Mouse (Mus musculus): ENCODE results near the gene Wdr31.

The Wdr31 gene

DNA sequence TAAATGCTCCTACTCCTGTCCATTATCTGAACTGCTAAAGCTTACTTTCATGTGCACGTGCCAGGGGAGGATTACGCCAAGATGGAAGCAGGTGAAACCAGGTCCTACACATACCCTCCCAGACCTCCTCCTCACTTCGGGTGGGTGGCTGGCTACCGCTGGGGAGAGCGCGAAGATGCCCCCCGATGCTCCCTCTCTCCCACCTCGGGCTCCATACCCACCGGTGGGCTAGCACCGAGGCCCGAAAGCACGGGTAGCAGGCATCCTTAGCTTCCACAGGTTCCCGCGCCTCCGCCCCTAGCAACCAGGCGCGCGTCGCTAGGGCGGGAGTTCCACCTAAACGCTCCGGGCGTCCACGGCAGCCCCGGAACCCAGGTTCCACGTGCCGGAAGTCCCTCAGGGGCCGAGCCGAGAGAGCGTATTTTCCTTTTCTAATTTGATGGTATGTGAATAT, at the start of gene Wdr31:
Gene Wdr31, minus strand, starts transcription at position 299 of the 454 bp plus-strand sequence.
- DNase-seq (ENCODE audit: low spot score in 2 of 2), result peak; percentile 69 to 79

DNA sequence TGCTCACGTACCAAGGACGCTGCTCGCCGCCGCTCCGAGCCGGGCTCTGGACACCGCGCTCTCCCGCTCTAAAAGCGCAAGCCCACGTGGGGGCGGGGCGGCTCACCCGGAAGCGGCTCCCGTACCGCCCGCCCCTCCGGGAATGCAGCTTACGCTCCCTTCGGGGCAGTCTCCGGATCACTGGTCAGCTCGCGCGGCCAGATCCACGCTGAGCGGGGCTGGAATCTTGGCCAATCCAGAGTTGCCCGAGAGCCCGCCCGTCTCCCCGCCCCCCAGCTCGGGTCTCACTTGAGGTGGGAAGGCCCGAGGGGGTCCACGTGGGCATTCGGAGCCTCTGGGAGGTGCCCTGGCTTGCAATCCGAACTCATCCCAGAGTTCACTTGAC, 49.1 kb upstream of the Wdr31 start, which contains the start of gene Alad:
Gene Alad, minus strand, starts transcription at position 70 of the 385 bp plus-strand sequence.
- DNase-seq (ENCODE audit: low spot score in 2 of 2), result peak; percentile 68 to 70

DNA sequence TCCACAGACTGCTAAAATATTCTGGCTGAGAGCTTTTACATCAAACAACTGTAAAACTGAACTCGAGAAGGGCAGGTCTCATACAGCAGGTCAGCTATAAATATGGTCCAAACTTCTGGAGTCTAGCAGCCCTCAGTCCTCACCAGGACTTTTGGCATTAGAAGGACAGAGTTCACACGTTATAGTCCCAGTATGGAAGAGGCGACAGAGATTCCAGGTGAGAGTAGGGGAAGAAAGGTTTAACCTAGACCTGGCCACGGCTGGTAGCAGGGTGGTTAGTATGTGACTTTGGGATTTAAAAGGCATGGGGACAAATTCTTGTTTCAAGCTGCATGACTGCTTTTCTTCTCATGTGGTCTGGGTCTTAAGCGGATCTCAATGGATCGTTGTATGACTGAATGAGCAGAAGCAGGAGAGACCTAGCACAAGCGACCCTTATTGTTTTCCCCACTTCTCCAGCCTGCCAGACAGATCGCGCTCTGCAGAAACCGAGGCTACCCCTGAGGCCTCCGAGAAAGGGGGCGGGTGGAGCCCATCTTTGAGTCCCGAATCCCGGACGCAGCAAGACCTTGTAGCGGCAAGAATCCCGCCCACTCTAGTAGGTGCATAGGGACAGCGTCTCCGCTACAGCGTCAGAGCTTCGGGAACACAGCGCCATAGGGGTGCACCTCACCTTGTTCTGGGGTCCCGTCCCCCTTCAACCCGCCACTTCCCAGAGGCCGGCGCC, 48.6 kb upstream of the Wdr31 start:
- no peak for DNase-seq (ENCODE audit: low spot score in 2 of 2)

DNA sequence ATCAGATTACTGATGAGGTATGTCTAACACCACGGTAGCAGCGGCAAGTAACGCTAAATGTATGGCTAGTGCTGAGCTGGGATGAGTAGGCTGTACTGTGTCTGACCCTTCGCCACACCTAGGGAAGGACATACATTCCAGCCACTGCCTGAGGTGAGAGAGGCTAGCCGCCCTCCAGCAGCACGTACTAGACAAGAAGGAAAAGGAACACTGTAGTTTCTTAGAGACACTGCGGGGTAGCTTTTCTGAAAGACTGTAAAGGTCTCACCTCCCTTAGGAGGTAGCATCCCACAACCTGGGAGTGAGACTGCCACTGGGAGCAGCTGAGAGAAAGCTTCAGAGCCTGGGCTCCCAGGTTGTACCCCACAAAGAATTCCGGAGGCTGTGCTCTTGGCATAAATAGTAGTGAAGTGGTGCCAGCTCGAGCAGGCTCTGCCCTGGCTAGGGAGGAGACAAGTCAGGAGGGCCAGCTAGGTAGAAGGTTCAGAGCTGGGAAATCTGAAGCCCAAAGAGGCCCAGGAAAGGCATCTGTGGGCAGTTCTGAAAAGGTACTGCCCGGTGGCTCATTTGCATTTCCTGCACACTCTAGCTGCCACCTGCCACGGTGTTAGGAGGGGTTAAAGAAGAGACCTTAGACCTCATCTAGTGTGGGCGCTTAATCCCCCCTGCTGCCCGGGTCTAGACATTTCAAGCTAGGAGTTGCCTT, 47.9 kb upstream of the Wdr31 start:
- no peak for DNase-seq (ENCODE audit: low spot score in 2 of 2)

DNA sequence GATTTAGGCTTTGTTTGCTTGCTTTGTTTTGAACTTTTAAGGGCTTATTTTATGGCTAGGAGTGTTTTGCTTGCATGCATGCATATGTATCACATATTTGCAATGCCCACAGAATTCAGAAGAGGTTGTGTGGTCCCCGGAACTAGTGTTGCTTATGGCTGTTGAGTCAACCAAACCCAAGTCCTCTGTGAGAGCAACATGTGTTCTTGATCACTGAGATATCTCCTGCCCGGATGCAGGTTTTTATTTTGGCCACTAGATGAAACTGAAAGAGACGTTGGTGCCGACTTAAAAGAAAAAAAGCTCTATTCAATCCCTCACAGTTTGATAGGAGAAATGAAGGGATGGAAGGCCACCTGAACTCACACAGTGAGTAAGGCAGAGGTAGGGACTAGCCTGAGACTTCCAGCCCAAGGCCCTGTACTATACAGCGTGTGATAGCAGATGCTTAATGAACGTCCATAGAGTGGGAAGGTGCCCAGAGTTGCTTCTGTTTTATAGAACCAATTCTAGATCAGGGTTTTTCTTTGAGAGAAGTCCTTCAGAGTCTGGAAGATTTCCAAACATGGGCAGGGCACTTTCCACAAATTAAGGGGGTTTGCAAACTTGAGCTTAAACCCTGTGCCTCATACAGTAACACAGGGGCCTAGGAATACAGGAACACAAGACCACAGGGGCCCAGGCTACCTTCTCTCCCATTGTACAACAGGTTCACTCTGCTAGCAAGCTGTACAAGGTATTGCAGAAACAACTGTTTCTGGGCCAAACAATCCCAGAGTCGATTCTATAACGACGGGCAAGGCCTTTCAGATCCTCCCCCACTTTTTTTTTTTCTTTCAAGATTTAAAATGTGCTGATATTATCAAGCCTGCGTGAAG, 47.1 kb upstream of the Wdr31 start:
- no peak for DNase-seq (ENCODE audit: low spot score in 2 of 2)

DNA sequence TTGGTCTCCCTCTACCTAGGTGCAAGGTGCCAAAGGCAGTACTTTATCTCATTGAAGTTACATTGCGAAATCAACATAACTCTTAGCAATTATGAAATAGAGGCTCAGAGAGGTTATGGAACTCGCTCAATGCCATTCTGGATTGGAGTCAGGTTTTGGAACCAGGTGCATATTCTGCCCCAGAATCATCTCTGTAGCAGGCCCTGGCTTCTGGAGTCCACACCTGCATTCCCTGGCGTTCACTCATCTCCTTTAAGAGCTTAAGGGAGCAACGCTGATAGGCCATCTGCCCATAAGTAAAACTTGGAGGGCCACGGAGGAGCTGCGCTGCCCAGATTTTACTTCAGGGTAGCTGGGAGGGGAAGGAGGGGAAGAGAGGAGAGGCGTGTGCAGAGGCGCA, 46.4 kb upstream of the Wdr31 start:
- DNase-seq (ENCODE audit: low spot score in 2 of 2), result no peak

DNA sequence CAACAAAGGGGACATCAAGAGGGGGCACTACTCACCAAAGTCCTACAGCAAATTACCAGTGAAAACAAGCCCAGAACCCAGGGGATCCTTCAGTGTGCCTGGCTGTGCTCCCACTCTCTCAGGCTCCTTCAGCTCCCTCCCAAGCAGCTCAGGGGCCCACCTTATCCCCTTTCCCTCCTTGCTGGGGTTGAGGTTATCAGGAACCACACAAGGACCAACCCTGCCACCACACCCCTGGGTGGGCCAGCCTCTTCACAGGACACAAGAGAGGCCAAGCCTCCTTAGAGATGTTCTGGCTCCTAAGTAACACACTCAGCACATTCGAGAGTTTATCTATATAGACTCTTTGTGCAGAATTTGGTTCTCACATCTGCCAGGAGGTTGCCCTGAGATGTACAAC, 45.9 kb upstream of the Wdr31 start:
- DNase-seq (ENCODE audit: low spot score in 2 of 2), result peak; percentile 58 to 59

DNA sequence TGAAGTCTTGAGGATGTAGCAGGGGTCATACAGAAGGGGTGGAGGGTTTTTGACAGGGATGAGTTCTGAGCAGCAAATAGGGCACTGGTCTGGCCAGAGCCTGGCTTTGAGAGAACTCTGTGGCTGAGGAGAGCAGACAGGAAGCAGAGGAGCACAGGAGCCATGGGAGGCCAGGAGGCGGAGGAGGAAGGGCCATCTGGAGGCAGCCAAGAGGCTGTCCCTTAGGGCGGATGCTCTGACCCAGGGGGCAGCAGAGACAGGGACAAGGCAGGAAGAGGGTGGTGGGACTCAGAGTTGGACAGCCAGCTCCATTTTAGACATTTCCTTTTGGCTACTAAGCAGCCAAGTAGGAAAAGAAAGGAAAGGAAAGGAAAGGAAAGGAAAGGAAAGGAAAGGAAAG, 45.4 kb upstream of the Wdr31 start:
- DNase-seq (ENCODE audit: low spot score in 2 of 2), result no peak

DNA sequence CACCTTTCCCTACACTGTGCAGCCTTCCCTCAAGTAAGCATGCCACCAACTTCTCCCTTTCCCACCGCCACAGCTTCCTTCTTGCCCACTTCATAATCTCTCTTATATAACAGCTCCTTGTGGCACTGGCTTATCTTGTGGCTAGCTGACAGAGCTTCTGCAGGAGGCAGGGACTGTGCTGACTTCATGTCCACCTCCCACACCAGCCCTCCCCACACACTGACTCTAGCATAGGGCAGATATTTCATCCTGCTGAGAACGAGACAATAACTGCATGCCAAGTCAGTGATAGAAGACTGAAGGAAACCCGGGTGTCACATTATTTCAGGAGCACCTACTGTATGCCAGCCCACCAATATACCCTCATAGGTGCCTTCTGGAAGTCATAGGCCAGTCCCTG, 44.8 kb upstream of the Wdr31 start:
- no peak for DNase-seq (ENCODE audit: low spot score in 2 of 2)

DNA sequence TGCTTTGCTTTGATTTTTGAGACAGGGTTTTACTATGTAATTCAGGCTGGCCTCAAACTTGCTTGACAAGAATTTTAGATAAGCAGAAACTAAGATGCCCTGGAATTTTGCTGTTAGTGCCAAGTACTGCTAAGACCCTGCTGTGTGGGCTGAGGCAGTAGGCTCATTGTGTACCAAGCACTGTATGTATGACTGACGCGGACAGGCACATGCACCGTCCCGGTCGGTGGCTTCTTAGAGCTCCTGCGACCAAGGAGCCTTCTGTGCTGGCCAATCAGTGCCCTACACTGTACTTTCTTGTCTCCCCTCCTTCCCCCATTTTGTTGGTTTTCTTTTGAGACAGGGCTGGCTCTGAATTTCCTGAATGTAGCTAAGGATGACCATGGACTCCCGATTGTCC, 44.3 kb upstream of the Wdr31 start:
- no peak for DNase-seq (ENCODE audit: low spot score in 2 of 2)

DNA sequence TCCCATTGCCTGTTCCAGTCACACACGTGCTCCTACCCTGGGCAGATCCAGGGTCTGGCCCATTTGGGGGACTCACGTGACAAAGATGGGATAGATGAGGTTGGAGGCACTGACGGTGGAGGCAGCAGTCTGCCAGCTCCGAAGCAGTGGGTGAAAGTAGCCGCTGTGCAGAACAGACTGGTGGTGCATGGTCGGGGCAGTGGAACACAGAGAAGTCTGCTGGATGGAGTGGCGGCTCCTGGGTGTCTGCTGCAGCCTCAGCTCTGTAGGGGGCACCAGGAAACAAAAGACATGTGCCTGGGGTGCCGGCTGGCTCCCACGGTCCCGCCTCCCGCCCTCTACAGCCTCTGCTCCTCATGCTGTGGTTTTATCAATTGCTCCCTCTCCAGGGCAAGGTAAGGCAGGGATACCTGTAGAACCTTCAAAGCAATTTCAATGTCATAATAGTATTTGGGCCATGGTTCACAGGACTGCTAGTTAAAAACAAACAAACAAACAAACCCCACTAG, 43.4 kb upstream of the Wdr31 start:
- DNase-seq (ENCODE audit: low spot score in 2 of 2), result no peak

DNA sequence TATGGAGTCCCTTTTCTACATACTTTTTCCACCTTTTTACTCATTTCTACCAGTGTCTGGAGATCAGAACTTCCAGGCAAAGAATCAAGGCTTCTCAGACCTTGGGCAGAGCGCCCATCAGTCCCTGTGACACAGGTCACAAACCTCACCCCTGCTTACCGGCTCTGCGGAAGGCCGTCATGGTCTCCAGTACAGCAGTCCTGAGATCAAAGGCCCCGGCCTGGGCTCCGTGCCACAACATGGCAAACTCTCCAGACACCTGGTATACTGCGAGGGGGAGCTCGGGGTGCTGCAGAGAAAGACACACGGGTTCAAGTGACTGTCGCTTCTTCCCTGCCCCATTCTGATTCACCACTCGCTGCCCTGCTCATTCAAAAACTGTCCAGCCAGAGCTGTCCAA, 39.2 kb upstream of the Wdr31 start:
- no peak for DNase-seq (ENCODE audit: low spot score in 2 of 2)

DNA sequence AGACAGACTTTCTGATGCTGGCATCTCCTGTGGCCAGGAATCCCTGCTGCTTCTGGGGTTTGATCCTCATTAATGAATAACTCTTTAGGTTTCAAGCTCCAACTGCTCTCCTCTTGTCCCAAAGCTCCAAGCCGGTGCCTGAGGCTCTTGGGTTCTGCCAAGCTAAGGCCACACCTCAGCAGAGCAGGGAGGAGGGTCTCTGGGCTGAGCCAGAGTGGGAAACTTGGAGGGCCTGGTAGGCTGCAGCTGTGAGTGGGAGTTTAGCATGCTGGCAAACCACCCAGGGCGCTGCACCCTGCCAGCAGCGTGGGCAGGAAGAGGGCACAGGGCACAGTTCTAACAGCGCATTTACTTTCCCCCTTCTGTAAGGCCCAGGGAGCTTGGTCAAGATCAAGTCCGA, 38.1 kb upstream of the Wdr31 start:
- no peak for DNase-seq (ENCODE audit: low spot score in 2 of 2)

DNA sequence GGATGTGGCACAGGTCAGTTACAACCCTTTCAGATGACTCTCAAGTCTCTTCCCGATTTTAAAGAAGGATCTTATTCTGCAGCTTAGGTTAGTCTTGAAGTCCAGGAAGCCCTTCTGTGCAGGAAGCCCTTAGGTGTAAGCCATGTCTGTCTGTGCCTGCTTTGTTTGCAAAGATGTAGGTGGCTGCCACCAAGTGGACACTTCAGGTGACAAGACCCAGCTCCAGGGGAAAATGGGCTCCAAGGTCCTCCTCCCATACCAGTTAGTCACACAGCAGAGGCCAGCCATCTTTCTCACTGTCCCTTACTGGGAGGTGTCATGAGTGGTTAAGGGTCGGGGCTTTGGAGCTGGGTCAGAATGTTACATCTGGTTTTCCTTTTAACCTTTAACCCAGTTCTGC, 36.1 kb upstream of the Wdr31 start:
- DNase-seq (ENCODE audit: low spot score in 2 of 2), result no peak

DNA sequence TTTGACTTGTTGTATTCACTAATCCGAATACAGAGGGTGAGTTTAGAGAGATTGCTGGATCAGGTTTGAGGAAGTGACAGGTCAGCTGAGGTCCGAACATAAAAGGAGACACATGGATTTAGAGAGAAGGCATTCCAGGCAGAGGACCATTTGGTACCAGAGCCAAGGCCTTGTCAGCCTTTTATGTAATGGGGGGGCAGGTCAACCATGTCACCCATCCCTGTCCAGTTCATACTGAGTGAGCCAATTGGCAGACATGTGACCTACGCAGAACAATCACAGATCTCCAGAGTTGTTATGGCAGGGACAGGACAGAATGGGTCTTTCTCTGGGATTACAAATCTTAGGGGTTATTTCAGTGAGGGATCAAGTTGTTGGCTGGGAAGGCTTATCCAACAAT, 35.3 kb upstream of the Wdr31 start:
- DNase-seq (ENCODE audit: low spot score in 2 of 2), result no peak

DNA sequence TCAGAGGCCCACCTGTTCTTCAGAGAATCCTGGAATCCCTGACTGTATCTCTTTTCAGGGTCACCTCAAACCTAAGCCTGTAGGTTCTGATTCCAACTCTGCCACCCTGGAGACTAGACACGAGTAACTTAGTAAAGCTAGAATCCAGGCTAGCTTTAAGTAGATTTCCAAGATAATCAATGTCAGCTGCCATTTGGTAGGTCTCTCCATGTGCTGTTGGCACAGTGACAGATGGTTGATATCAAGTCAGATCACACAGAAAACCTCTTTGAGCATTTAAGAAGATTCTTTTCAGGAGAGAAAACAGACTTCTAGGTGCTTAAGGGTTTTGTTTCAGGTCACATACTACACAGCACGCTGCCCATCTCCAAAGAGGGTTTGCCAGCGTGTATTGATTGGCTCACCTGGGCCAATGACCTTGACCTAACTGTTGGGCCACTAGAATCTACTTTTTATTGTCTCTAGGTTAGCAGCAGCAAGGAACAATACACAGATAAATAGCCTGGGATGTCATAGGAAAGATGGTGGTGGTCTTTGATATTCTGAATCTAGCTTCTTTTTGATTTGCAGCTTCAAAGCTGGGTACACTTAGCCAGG, 32.8 kb upstream of the Wdr31 start, which contains the start of gene Hdhd3:
Gene Hdhd3, minus strand, starts transcription at position 94 of the 597 bp plus-strand sequence.
- DNase-seq (ENCODE audit: low spot score in 2 of 2), result no peak

DNA sequence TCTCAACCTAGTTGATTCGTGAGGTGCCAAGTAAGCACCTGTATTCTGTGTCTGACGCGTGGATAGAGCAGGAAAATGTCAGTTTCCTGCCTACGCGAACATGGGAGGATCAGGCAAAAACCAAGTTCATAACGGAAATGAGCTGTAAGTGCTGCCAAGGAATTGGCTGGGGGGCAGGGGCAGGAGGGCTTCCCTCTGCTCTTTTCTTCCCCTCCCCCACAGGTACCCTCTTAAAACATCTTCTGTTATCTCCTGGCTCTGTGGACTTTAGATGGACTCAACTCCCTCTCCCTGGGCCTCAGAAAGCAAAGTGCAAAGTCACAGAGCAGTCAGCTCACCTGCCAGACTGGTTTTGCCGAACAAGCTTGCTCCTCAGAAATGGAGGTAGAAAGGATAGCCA, 32.3 kb upstream of the Wdr31 start:
- no peak for DNase-seq (ENCODE audit: low spot score in 2 of 2)

DNA sequence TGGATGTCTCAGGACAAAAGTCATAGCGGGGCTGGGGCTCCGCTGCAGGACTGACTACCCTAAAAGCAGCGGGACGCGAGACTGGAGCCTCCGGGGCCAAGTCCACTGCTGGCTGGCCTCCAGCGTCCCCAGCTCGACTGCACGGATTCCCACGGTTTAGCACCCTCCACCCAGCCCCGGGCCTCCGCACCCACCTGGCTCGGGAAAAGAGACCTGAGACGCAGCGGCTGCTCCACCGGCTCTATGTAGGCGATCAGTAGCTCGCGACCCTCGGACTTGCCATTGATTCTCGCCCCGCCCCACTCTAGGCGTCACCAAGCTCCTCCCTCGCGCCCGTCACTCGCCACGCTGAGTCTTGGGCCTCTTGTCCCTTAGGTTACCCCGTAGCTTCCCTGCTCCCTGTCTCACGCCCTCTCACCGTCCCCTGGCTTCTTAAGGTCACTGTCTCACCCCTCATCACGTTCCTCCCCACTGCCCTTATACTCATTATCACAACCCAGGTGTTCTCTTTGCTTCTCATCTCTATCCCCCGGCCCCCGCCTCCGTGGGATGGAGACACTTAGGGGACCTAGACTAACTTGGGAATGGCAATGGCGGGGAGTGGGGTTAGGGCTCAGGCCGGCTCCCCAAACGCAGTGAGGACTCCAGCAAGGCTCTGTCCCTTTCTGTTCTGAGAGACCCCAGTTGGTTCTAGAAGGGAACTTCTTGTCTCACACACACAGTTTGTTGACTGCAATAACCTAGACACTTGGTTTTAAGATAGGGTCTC, 31.5 kb upstream of the Wdr31 start:
- peak; percentile 72 to 78 for DNase-seq (ENCODE audit: low spot score in 2 of 2)

DNA sequence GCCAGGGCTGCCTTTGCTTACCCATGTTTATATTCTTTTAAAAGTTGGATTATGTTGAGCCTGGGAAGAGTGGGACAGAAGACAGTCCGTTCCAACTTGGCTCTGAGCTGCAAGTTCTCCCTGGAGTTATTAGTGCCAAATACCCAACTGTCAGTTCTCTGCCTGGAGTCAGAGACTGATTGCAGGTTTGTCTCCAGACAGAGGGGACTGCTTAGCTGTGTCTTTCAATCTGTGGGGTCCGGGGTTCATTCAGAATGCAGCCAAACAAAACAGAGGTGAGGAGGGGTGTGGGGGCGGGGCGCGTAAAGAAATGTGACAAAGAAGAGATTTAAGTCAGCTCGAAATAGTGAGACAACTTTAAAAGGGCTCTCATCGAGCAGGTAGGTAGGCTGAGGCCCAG, 30.8 kb upstream of the Wdr31 start:
- DNase-seq (ENCODE audit: low spot score in 2 of 2), result no peak

DNA sequence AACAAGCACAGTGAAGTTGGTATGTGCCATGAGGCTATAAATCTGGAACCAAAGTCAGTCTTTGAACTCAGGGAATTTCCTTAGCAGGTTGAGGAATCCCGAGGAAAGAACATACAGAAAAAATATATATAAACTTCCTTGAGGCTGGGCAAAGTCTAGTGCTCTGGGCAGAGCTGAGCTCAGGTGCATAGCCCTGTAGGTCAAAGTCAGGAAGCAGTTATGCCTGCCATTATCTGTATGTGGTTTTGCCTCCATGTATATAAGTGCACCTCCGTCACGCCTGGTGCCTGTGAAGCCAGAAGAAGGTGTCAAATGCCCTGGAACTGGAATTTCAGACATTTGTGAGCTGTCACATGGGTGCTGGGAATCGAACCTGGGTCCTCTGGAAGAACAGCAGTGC, 30.1 kb upstream of the Wdr31 start:
- no peak for DNase-seq (ENCODE audit: low spot score in 2 of 2)

DNA sequence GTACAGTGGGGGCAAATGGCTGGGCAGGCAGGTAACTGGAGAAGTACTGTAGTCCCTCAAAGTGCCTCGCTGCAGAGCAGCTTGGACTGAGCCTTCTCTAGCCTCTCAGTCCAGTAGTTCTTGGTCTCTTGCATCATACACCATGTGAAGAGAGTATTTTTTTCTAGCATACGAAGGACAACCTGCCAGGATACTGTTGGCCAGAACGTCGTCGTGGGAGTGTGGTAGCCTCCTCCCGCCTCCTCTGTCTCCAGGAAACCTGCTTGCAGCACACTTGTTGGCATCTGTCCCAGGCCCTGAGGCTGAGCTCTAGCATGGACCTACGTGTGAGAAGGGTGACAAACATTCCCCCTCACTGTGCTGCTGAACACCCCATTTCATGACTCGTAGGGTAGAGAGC, 26.1 kb upstream of the Wdr31 start:
- no peak for DNase-seq (ENCODE audit: low spot score in 2 of 2)

All from spleen, postnatal 14 days (tissue).